Mouse (Mus musculus) hindbrain, postnatal 0 days (tissue): ENCODE results near the gene Ctu2. TPM values are rescaled to one million over a fixed set of nuclear protein-coding genes. Genes with fewer than 3 reads are reported as not detected.

Experiments
- ATAC-seq: fragments of 200-750 bp; cut with Nextera tagmentation; 2 replicates; pipeline ENCODE4 v1.8.0; 2017; ENCODE audit warnings: mild to moderate bottlenecking, moderate TSS enrichment, moderate library complexity
- DNase-seq: peaks from one replicate; pipeline ENCODE4 v3.0.0-alpha.2; 2015; ENCODE audit warnings: low spot score
- H3K27ac ChIP-seq: fragments of 300-500 bp; sonication (generic); 2 replicates; pipeline ENCODE4 v1.5.1; 2014; ENCODE audit warnings: mild to moderate bottlenecking
- H3K27me3 ChIP-seq: fragments of 300-500 bp; sonication (generic); 2 replicates; pipeline ENCODE4 v1.6.1; 2014; ENCODE audit warnings: low read length, mixed read lengths; ENCODE audit not compliant: insufficient read depth
- H3K36me3 ChIP-seq: fragments of 300-500 bp; sonication (generic); 2 replicates; pipeline ENCODE4 v1.6.1; 2014; ENCODE audit warnings: low read length, mixed read lengths; ENCODE audit not compliant: insufficient read depth
- H3K4me1 ChIP-seq: fragments of 300-500 bp; sonication (generic); 2 replicates; pipeline ENCODE4 v1.6.1; 2014; ENCODE audit warnings: antibody characterized with exemption, low read length, mixed read lengths; ENCODE audit not compliant: insufficient read depth
- H3K4me2 ChIP-seq: fragments of 300-500 bp; sonication (generic); 2 replicates; pipeline ENCODE4 v1.6.1; 2014; ENCODE audit warnings: low read depth, mild to moderate bottlenecking, low read length, moderate library complexity, mixed read lengths
- H3K4me3 ChIP-seq: fragments of 300-500 bp; sonication (generic); 2 replicates; pipeline ENCODE4 v1.5.1; 2014; ENCODE audit warnings: low read length
- H3K9ac ChIP-seq: fragments of 300-500 bp; sonication (generic); replicated peaks from 2 replicates; pipeline ENCODE4 v1.6.1; 2014; ENCODE audit warnings: mild to moderate bottlenecking, low read length, moderate library complexity, mixed read lengths
- H3K9me3 ChIP-seq: fragments of 300-500 bp; sonication (generic); 2 replicates; pipeline ENCODE4 v1.6.1; 2016; ENCODE audit warnings: low read length, mixed read lengths
- CTCF ChIP-seq: IDR thresholded peaks from 2 replicates; pipeline ENCODE4 v1.5.1; 2016; ENCODE audit warnings: antibody characterized with exemption, control low read depth, low read depth
- WGBS: fragments of 180-500 bp; shearing (Covaris S2); extraction: QIAGEN DNeasy Blood & Tissue Kit; methylation state at CpG from one replicate; pipeline ENCODE4 v1.1.7; 2014; 5-methylcytosine and 5-hydroxymethylcytosine counted together
- polyA plus RNA-seq: library from polyadenylated mRNA; unstranded; fragments of >200 nt; fragmentation: Nextera tagmentation; extraction: Ambion mirVana; gene quantifications from 2 replicates; pipeline ENCODE4 v1.2.1, GENCODE M21; 2015
- total RNA-seq: library from RNA; depleted of rRNA; stranded (reverse); fragments of >200 nt; gene quantifications from 2 replicates; pipeline ENCODE4 v1.2.3, GENCODE M21; 2014

Gene Ctu2
- total and polyA plus RNA-seq, 2 experiments from 2014 or later = 49.8 to 85.4 TPM

DNA sequence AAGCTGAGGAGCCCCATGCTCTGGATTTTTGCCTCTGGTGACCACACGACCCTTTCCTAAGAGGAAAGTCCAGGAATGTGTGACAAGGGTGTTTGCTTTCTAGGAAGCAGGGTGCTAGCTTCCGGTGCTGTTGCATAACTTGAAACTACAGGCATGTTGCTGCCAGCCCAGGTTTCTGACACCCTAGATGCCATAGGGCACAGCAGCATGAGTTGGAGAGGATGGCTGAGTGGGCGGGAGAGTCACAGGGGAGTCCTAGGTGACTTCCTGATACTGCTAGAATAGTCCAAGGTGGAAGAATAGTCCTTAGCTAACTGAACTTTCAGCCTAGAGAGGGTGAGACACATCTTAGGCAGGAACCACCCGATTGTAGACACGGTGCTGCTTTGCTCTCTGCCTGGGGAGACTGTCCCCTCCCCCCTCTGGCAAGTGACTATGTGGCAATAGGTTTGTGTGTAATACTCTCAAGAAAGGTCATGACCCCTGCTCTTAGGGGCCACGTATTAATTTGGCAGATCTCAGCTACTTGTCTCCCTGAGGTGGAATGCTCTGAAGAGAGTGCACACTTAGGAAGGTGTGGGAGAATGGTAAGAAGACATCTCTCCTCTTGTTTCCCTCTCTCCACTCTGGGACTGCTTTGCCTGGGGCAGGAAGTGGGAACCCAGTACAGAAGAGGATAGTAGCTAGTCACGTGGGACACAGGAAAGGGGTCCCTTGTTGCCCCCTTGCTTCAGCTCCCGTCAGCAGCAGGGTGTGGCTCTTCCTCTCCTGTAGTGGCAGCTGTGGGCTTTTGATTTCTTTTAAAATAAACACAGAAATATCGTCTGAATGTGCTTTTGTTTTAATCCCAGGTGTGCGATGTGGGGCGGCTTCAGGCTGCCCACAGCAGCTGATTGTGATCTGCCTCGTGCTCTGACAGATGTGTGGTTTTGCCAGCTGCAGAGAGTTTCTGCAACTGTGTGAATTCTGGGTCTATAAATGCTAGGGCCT lies 12.0 kb upstream of the Ctu2 start:
- TF ChIP-seq CTCF = no peak
- Histone ChIP-seq H3K4me2 (no peak overlapping the region), H3K36me3 (peaks cover 29% of the 10 kb centered on the region; the same call in 1 of the 2 replicates), H3K9me3 (no peaks in the 10 kb centered on the region), H3K4me3 (no peak overlapping the region), H3K27me3 (peaks cover 7% of the 10 kb centered on the region), H3K4me1 (no peaks in the 10 kb centered on the region), H3K27ac (no peak overlapping the region), H3K9ac (no peak overlapping the region)
- no peak for DNase-seq
- WGBS = 65% methylated on average over 12 of the region's 12 CpGs
- no peak for ATAC-seq

DNA sequence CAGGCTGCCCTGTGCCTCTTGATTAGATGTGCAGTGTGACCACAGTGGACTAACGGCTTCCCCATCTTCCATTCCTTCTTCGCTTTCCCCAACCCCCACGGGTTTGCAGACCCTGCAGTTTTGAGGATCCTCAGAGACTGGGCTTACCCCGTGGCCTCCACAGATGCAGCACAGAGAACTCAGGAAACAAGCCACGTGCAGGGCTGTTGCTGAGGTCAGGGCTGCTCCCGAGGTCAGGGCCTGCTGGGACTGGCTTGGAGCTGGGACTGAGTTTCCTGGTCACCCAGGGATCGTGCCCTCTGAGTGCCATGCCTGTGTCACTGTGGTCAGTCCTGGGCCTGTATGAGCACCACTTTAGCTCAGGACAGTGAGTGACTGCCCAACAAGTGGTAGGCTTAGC lies 11.0 kb upstream of the Ctu2 start:
- Histone ChIP-seq H3K4me1 (no peaks in the 10 kb centered on the region), H3K4me3 (no peak overlapping the region), H3K9ac (no peak overlapping the region), H3K27ac (no peak overlapping the region), H3K36me3 (peaks cover 34% of the 10 kb centered on the region; the same call in 1 of the 2 replicates), H3K4me2 (no peak overlapping the region), H3K9me3 (no peaks in the 10 kb centered on the region), H3K27me3 (no peaks in the 10 kb centered on the region)
- no peak for DNase-seq
- ATAC-seq = no peak
- WGBS = 70% methylated on average over 7 of the region's 7 CpGs
- no peak for TF ChIP-seq CTCF

DNA sequence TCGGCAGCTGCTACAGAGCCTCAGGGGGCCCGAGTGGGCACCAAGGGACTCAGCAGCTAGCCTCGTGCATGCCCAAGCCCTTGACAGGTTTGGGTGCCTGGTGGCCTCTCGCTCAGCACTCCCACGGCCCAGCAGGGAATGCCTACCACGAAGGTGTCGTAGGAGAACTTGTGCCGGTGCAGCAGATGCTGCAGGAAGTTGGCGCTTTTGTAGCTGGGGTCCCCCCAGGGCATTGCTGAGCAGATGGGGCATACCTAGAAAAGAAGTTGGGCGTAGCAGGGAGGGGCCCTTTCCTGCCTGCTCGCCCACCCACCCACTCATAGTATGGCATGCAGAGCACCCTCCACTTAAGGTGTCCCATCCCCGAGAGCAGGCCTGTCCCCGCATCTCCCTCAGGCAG lies 8.1 kb upstream of the Ctu2 start:
- peaks cover 34% of the 10 kb centered on the region; the same call in 1 of the 2 replicates for H3K36me3 ChIP-seq
- DNase-seq = no peak
- no peak overlapping the region for H3K27ac ChIP-seq
- H3K4me2 ChIP-seq = no peak overlapping the region
- ATAC-seq = no peak
- TF ChIP-seq CTCF = no peak
- no peak overlapping the region for H3K9ac ChIP-seq
- 86% methylated on average over 13 of the region's 13 CpGs for WGBS
- H3K9me3 ChIP-seq = no peaks in the 10 kb centered on the region
- no peaks in the 10 kb centered on the region for H3K27me3 ChIP-seq
- no peak overlapping the region for H3K4me3 ChIP-seq
- H3K4me1 ChIP-seq = no peaks in the 10 kb centered on the region

- WGBS = 79% methylated on average over 6 of the region's 6 CpGs
- Histone ChIP-seq H3K4me3 (no peak overlapping the region), H3K4me2 (no peak overlapping the region), H3K27me3 (no peaks in the 10 kb centered on the region), H3K27ac (no peak overlapping the region), H3K4me1 (no peaks in the 10 kb centered on the region), H3K9me3 (no peaks in the 10 kb centered on the region), H3K9ac (no peak overlapping the region), H3K36me3 (peaks cover 34% of the 10 kb centered on the region; the same call in 1 of the 2 replicates)
- no peak for TF ChIP-seq CTCF
- no peak for DNase-seq
- no peak for ATAC-seq
Observed at GRCm38 (mm10) chr8:122469407-122469806, 6.5 kb upstream of the Ctu2 start.

GRCm38 (mm10) chr8:122469965-122470364 lies 6.0 kb upstream of the Ctu2 start:
- no peak for ATAC-seq
- no peak overlapping the region for H3K27ac ChIP-seq
- H3K4me3 ChIP-seq = no peak overlapping the region
- H3K36me3 ChIP-seq = peaks cover 34% of the 10 kb centered on the region; the same call in 1 of the 2 replicates
- H3K9me3 ChIP-seq = no peaks in the 10 kb centered on the region
- WGBS = 87% methylated on average over 10 of the region's 10 CpGs
- no peak for TF ChIP-seq CTCF
- no peak overlapping the region for H3K9ac ChIP-seq
- no peaks in the 10 kb centered on the region for H3K27me3 ChIP-seq
- H3K4me2 ChIP-seq = no peak overlapping the region
- 0 out of 2 replicates have a peak, but pooled peaks cover 3% of the 10 kb centered on the region for H3K4me1 ChIP-seq
- no peak for DNase-seq

GRCm38 (mm10) chr8:122470691-122471090 lies 5.3 kb upstream of the Ctu2 start:
- no peak for TF ChIP-seq CTCF
- WGBS = 88% methylated on average over 5 of the region's 5 CpGs
- Histone ChIP-seq H3K4me1 (0 out of 2 replicates have a peak, but pooled peaks cover 6% of the 10 kb centered on the region), H3K9ac (no peak overlapping the region), H3K27me3 (no peaks in the 10 kb centered on the region), H3K9me3 (no peaks in the 10 kb centered on the region), H3K4me2 (no peak overlapping the region), H3K27ac (no peak overlapping the region), H3K36me3 (peaks cover 29% of the 10 kb centered on the region; the same call in 1 of the 2 replicates), H3K4me3 (no peak overlapping the region)
- DNase-seq = no peak
- ATAC-seq = no peak
